Mouse (Mus musculus) adrenal gland, postnatal 25 days (tissue): ENCODE results near the gene Tead4. TPM values are rescaled to one million over a fixed set of nuclear protein-coding genes. Genes with fewer than 3 reads are reported as not detected.
"Not testable (repeated sequence)": the region's sequence is repeated elsewhere in the genome, so short reads cannot be mapped to it uniquely, and the experiment has no call there.

ENCODE experiments used
- DNase-seq: peaks from one replicate; pipeline ENCODE4 v3.0.0; 2021; ENCODE audit warnings: mixed read lengths
- total RNA-seq: library from RNA; stranded (reverse); gene quantifications from 2 replicates; pipeline ENCODE4 v1.2.3, GENCODE M21; 2021

The Tead4 gene
- total RNA-seq, 1 experiment from 2014 or later, result 2.4 TPM

DNA sequence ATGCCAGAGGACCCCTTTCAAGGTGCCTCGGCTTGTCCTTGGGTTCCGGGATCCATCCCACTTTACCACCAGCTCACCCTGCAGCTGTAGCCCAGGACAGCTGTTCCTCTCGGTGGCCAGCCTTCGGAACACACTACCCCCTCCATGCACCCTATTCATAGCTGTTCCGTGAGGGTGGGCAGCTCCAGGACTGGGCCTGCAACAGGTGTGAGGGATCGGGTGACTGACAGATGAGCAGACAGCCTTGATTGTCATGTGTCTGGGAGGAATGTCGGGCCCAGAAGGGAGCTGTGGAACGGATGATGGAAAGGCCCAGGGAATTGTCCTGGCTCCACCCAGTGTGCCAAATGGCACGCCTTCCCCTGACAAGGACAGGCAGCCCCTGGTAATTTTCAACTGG is 64.0 kb downstream of the Tead4 start:
- DNase-seq, result no peak

DNA sequence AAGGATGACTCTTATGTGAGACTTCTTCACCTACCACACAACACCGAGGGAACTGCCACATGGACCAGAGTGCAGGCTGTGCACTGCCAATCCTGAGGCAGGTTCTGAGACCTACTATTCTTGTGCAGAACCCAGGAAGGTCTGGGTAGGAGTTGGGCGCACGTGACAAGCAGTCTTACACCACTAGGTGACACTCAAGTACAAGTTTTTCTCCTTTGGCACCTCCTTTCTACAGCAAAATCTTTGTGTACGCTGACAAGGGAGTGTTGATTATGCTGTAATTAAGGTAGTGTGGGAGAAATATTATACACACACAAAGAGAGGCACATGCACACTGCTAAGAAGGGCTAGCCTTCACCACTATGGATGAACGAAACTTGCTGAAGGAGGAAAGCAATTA is 66.4 kb downstream of the Tead4 start:
- DNase-seq, result no peak

GRCm38 (mm10) chr6:128232216-128232615 is 68.4 kb downstream of the Tead4 start:
- no peak for DNase-seq

GRCm38 (mm10) chr6:128231741-128232140 is 68.9 kb downstream of the Tead4 start:
- no peak for DNase-seq

GRCm38 (mm10) chr6:128227438-128228017 is 73.1 kb downstream of the Tead4 start:
- DNase-seq, result no peak

DNA sequence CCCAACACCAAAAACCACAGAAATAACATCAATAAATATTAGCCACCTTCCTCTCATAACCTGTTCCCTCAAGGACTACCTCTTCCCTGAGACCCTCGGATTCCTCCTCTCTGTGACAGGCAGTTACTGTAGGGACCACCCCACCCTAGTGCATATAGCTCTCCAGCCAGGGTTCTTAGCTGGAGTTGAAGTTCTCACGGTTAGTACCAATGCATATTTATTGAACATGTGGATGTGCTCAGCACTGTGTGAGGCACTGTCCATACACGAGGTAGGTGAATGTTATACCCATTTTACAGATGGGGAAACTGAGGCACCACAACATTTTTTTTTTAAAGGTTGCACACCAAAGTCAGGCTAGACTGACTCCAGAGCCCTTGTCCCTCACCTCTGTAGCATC is 73.7 kb downstream of the Tead4 start:
- no peak for DNase-seq

- DNase-seq, result no peak
Observed at GRCm38 (mm10) chr6:128225846-128226176, 74.8 kb downstream of the Tead4 start.

GRCm38 (mm10) chr6:128225009-128225845 is 75.4 kb downstream of the Tead4 start:
- no peak for DNase-seq

GRCm38 (mm10) chr6:128223159-128223558 is 77.5 kb downstream of the Tead4 start:
- DNase-seq, result no peak

- not testable (repeated sequence) for DNase-seq
Observed at GRCm38 (mm10) chr6:128215004-128215403, 85.6 kb downstream of the Tead4 start.

DNA sequence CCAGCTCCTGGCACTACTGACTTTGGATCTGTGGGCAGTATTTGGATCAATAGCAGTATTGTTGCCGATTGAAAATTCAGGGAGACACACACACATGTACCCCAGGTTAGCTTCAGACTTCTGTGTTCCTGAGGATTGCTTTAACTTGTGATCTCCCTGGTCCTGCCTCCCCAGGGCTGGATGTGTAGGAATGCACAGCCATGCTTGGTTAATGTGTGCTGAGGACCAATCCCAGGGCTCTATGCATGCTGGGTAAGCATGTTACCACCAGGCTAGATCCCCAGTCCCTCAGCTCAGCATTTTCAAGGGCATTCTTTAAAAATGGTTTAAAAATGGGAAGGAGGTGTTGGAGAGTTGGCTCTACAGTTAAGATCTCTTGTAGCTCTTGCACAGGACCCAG is 91.4 kb downstream of the Tead4 start:
- not testable (repeated sequence) for DNase-seq

DNA sequence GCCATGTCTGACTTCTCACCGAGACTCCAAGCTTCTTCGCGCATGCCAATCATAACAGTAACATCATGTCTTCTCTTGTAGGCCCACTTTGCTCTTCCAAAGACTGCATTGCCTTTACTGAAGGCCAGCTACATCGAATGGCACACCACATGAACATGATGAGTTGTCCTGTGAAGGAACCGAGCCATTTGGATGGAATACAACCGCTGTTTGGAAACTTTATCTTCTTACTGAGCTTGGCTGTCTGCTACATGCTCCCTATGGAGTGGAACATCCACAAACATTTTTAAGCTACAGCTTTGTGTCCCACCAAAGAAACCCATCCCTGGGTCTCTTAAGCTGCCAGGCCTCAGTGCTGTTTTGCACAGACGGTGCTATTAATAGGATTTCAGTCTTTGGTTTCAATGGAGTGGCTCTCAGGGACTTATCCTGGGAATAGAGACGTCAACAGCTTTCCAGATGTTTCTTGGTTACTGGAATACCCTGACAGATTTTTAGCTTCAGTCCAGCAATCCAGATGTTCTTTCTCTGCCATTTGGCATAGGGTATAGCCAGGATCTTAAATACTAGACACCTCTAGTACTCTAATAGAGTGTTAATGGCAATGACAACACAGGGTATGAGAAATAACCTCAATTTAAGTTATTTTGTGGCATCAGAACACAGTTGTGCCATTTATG is 92.0 kb downstream of the Tead4 start:
- no peak for DNase-seq

DNA sequence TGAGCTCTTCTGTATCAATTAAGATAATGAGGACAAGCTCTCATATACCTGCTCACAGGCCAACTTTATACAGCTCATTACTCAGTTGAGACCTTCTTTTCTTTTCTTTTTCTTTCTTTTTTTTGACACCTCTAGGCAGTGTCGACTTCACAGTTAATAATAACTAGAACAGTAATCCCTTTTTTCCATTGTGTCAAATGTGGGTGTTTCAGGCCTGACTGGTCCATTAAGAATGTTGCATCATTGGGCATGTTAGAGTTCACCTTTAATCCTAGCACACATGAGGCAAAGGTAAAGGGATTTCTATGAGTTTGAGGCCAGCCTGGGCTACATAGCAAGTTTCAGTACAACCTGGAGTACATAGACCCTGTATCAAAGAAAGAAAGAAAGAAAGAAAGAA is 97.1 kb downstream of the Tead4 start:
- DNase-seq, result no peak

DNA sequence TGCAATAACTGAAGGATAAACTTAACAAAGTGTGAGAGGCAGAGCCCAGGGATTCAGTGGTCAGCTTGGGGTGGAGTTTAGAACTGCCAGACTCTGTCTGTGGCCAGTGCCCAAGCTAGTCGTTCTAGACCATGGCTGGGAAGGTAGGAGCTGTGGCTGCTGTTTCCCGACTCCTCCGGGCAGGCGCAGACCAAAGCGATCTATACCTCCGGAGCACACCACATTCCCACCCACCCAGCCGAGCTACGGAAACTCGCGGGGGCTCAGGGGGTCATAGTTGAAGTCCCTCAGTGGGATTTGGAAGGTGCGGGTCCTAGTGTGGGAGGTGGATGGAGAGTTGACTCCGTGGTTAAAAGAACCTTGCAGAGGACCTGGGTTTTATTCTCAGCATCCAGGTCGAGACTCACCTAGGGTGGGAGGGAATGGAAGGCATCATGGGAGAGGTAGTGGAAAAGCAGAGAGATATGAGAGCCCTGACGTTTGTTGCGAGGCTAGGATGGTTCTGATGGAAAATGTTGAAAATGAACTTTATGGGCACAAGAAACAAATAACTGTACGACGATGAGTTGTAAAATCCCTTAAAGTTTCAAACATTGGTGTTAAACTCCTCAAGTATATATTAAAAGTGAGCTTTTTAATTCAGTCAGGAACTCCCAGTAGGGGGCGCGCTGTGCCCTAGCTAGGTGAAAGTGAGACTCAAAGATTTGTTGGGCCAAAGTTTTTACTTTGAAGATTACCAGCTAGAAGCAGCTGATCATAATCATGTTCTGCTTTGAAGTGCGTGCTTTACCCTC is 99.6 kb downstream of the Tead4 start:
- peak; percentile 85 for DNase-seq

DNA sequence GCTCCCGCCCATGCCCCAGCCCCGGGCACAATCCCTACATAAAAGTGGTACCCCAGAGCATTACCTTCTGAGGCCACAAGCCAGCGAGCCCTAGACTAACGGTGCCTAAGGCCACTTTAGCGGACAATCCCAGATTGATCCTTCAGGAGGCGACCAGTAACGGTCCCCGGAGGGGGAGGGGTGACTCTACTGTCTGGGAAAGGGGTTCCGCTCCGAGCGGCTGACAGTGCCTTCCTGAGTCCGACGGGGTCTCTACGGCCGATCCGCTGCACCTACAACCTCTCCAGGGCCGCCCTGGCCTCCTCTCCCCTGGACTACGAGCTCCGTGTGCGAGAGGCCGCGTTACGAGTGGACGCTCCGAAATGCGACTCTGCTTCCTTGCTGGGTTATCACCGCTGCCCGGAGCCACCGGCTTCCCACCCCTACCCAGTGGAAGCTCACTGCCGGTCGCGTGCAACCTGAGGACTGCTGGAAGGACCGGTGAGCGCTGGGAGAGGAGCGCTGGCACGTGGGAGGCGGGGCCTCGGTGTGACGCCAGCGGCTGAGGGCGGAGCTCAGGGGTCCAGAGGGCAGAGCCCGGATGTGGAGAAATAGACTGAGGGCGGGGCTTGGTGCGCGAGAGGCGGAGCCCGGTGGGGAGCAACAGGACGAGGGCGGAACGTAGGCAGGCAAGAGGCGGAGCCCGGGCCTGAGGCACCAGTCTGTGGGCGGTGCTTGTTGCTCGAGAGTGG is 100.3 kb downstream of the Tead4 start:
- DNase-seq, result peak; percentile 99

DNA sequence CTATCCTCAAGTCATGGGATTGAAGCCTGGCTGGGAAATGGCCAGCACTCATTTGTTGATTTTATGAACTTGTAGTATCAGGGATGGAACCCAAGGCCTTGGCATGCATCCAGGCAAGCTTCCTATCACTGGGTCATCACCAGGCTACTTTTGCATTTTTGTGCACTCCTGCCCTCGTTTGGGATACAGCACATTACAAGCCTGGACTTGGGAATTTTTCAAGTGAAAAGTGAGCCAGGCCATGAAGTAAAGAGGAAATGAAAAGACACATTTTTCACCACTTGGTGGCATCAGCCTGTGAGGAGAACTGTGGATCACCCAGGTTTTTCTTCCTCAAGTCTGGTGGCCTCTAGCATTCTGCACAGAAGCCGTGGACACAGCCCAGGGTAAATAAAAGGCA is 117.1 kb downstream of the Tead4 start:
- peak; percentile 21 for DNase-seq

GRCm38 (mm10) chr6:128181176-128181575 is 119.4 kb downstream of the Tead4 start:
- DNase-seq, result no peak

DNA sequence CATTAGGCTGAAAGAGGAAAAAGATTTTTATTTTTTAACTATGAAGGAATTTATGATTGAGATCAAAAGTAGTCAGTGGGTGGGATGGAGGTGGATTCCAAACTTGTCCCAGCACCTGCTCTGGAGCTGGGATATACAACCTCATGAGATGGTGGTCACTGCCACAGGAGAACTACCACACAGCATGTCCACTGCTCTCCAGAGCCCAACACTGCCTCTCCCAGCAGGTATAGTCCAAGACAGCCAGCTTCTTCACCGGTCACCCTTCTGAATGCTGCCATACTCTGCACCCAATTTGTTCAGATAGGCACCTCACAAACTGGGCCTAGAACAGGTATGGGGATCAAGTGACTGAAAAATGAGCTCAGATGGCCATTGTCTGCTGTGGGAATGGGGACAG is 121.0 kb downstream of the Tead4 start:
- no peak for DNase-seq

DNA sequence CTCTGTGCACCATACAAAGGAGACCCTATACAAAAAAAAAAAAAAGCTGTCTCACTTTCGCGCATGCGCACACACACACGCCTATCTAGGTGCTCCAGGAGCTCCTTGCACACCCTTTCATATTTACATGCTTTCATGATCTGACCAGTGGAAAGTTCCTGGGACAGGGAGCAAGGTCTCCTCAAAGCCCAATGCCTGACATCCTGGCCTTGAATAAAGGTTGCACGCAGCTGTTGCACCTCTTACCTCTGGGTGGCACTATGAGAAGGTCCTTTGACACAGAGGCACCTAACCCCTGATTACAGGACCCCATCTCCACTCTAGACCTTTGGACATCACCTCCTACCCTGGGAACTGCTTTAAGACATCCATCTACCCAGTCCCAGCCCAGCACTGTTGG is 121.4 kb downstream of the Tead4 start:
- no peak for DNase-seq

DNA sequence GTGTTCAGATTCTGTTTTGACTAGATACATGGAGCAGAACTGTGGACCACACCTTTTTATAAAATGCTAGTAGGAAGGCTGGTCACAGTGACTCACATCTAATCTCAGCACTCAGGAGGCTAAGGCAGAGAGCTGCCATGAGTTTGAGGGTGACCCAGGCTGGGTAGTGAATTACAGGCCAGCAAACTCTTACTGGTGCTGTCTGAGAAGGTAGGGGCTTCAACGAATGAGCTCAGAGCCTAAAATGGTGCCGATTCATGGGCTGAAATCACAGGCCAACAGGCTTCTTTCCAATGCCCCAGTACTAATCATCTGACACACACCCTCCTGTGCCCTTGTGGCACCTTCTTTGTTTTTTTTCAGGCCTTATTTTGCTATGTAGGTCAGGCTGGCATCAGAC is 121.9 kb downstream of the Tead4 start:
- DNase-seq, result no peak
